Mouse (Mus musculus) spleen, postnatal 36 days (tissue): ENCODE data around the gene Mipol1.
"Not testable (repeated sequence)": the region's sequence is repeated elsewhere in the genome, so short reads cannot be mapped to it uniquely, and the experiment has no call there.

Source experiments
- DNase-seq, 2 experiments: peaks; one replicate each; pipeline ENCODE4 v3.0.0; 2022; ENCODE audit warnings: low spot score in 2 of 2, mixed read lengths in 1 of 2

The Mipol1 gene

DNA sequence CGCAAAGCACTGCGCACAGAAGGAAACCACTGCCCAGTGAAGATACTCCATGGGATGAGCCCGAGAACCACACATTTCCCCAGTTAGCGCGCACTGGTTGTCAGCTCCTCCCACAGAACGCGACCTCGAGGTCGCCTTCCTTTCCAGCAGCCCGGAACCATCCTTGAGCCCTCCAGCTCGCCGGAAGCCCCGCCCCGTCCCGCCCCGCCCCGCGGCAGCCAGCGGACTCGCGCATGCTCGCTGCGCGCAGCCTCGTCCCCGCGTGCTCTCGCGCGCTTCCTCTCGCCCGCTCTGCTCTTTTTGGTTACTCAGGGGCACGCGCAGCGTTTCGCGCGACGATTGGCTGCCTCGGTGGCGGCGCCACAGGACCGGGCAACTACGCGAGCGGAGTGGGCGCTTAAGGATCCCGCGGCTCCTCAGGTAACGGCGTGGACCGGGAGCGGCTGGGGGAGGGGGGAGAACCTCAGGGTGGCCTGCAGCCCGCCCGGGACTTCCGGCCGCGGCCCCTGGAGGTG, at the start of gene Mipol1, which contains the start of gene Prps1l3:
Gene Mipol1 (plus strand): TSS at position 236 of the 515 bp plus-strand sequence.
Gene Prps1l3 (plus strand): TSS at position 221 of the 515 bp plus-strand sequence.
- DNase-seq, result peak; percentile 88 to 90

- DNase-seq, result peak in 1 of 2 experiments; percentile 19
These were observed 45.7 kb upstream of the Mipol1 start for GRCm38 (mm10) chr12:57184401-57185147.

- DNase-seq, result peak in 1 of 2 experiments; percentile 8
These were observed 44.8 kb upstream of the Mipol1 start for GRCm38 (mm10) chr12:57185475-57185874.

- no peak for DNase-seq
These were observed 44.1 kb upstream of the Mipol1 start for GRCm38 (mm10) chr12:57186126-57186525.

DNA sequence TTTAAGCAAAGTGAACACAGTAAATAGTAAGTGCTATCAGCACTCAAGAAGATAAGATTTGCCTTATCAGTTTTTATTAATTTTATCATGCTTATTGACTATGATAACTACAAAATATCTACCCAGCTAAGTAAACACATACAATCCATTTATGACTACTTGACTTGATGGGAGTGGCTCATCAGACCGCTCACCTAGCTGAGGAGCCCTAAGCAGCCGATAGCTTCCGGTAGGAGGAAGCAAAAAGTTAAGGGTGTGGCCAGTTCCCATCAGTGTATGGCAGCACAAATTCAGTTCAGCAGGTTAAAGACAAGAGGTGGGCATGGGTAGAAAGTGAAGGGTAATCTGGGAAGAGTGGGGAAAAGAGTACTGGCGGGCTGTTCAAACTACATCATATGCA, 43.2 kb upstream of the Mipol1 start:
- no peak for DNase-seq

DNA sequence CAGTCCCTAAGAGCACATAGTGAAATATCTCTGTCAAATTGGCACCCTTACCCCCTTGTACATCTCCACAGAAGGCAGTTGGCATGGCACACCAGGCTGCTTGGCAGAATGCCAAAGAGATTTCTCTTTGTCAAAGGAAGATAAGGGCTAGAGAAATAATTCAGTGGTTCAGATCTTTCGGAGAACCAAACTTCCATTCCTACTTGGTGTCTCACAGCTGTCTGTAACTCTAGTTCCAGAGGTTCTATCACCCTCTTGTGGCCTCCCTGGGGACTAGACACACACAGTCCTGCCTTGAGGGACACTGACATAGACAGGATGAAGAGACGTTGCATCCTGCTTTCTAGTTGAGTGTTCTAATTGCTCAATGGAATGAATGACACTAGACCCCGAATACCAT, 35.6 kb upstream of the Mipol1 start:
- peak; percentile 15 to 46 for DNase-seq

- DNase-seq, result no peak
These were observed 34.0 kb upstream of the Mipol1 start for GRCm38 (mm10) chr12:57196286-57196607.

DNA sequence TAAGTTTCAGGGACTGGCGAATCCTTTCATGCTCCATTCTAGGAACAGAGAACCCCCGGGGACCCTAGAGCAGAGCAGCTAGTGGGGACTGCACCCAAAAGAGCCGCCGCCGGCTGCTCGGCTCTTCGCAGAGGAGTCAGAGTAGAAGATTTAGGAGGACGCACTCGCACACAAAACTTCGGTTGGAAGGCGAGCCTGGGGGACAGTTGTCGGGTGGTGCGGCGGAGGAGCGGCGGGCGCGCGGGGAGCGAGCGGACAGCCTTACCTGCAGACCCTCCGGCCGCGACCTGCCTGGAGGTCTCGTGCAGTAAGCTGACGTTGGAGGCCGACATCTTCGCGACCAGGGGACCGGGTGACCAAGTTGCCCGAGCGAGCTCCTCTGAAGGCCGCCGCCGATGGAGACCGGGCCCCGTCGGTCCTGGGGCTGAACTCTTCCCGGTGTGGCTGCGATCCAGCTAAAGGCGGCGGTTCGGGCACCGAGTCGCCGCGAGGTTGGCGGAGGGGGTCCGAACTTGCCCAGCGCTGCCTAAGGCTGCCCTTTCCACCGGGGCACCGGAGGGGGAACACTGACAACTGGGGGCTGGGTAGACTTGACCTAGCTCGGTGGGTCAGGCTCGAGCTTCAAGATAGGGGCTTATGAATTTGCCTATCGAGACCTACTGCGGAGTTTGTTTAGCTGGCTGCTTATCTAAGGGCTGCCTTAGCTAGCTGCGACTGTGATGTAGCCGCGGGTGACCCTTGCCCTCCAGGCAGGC, 33.4 kb upstream of the Mipol1 start:
- DNase-seq, result peak; percentile 20 to 34

DNA sequence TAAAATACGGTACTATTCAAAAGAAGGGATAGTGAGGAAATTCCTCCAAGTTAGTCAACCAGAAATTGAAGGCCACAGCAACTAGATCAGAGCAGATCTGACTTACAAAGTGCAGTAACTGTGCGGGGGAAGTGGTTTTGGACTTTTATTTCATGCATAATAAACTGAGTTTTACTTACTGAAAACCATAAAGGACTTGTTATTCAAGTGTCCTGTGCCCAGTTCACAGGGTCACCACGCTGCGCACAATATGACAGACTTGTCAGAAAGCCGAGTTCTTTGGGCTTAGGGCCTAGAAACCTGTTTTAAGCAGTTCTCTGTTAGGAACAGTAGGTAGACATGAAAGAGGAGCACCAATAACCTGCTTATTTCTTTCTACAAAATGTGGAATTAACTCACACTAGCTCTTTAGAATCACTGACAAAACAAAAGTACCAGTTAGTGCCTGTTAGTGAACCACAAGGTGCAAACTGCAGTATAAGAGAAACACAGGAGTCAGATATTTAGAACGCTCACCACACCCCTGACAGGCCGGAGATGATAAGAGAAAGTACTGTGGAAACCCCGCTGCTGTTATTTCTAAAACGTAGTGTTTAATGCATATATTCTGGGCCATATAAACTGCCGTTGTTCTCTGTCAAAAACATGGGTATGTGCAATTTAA, 32.7 kb upstream of the Mipol1 start, which contains the start of gene Slc25a21:
Gene Slc25a21 (minus strand): TSS at position 110 of the 664 bp plus-strand sequence.
- DNase-seq, result peak; percentile 18 to 57

- no peak for DNase-seq
These were observed 32.0 kb upstream of the Mipol1 start for GRCm38 (mm10) chr12:57198269-57198668.

DNA sequence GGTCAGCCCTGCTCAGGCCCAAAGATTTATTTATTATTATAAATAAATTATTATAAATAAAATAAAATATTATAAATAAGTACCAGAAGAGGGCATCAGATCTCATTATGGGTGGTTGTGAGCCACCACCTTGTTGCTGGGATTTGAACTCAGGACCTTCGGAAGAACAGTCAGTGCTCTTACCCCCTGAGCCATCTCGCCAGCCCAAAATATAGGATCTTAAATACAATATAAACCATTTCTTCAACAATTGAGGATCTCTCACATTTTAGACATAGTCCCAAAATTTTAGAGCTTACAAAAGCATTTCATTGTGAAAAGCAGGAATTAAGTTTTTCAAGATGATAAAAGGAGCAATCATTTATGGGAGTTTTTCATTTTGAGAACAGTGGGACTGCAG, 30.8 kb upstream of the Mipol1 start:
- DNase-seq, result no peak

GRCm38 (mm10) chr12:57201901-57202300, 28.3 kb upstream of the Mipol1 start:
- DNase-seq, result no peak

DNA sequence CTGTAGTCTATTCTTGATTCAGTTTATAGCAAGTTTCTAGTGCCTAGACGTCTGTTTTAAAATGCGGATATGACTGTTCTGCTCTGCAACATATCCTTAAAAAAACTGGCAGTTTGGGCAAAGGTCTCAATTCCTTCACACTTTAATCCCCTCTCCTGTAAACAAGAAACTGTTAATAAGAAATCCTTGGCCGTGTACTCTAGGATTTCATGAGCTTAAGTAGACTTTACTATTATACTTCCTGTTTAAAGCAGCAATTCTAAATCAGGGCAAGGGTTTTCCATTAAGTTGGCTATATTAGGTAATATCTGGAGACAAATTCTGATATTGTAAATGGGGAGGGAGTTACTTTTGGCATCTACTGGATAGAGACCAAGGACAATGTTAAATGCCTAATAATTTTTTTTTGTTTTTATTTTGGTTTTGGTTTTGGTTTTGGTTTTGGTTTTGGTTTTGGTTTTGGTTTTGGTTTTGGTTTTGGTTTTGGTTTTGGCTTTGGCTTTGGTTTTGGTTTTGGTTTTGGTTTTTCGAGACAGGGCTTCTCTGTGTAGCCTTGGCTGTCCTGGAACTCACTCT, 25.9 kb upstream of the Mipol1 start:
- no peak for DNase-seq

- peak; percentile 54 for DNase-seq
These were observed 18.6 kb upstream of the Mipol1 start for GRCm38 (mm10) chr12:57211353-57212311.

GRCm38 (mm10) chr12:57212463-57212862, 17.8 kb upstream of the Mipol1 start:
- DNase-seq, result not testable (repeated sequence)

DNA sequence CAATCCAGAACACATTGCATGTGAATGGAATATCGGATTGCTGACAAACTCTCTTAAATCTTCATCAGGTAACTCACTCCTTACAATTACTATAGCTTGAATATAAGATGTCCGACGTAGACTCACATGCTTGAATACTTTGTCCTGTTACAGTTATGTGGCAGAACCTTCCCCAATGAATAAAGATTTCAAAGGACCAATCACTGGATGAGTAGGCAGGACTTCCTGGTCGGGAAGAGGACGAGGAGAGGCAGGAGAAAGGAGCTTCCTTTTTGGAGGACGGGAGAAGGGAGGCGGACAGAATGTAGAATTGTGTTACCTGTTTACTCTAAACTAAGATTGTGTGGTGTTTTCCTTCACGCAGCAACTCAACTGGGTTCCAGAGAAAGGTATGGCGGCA, 3.8 kb upstream of the Mipol1 start:
- no peak for DNase-seq

GRCm38 (mm10) chr12:57227776-57228175, 2.5 kb upstream of the Mipol1 start:
- no peak for DNase-seq

- DNase-seq, result no peak
These were observed 524 bp upstream of the Mipol1 start for GRCm38 (mm10) chr12:57229703-57230102.

DNA sequence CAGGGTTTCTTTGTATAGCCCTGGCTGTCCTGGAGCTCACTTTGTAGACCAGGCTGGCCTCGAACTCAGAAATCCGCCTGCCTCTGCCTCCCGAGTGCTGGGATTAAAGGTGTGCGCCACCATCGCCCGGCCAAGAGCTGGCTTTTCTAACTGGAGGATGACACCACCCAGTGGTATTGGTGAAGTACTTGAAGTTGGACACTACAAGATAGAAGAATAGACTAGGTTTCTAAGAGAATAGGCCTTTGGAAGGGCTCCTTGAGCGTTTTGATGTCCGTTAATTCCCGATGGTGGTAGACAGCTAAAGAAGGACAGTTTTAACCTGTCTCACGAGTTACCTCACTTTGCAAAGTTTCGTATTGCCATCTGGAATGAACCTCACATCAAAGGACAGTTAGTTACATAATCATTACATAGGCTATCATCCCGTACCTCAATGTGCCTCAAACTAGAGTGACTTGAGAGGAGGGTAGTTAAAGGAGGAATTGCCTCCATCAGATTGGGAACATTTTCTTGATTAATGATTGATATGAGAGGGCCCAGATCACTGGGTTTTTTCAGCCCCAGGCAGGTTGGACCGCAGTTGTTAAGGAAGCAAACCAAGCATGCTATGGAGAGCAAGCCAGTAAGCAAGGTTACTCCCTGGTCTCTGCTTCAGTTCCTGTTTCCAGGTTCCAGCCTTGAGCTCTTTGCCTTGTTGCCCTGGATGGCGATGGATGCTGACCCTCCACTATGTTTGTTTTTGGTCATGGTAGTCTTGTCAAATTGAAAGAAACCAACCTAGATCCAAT, 1.1 kb downstream of the Mipol1 start:
- DNase-seq, result peak; percentile 41 to 56

DNA sequence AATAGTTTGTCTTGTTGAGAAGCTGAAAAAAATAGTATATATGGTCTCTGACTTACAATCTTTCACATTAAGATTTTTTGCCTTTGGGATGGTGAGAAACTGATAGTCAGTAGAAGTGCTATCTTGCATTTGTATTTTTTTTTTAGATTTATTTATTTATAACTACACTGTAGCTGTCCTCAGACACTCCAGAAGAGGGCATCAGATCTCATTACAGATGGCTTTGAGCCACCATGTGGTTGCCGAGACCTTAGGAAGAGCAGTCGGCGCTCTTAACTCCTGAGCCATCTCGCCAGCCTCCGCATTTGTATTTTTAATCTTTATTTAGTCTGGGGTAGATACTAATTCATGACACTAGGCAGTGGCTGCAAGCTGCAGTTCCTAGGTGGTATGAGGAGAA, 3.2 kb downstream of the Mipol1 start:
- DNase-seq, result no peak
